Mouse (Mus musculus) heart, postnatal 0 days (tissue): Measurements from ENCODE around the gene Sim1. TPM values are rescaled to one million over a fixed set of nuclear protein-coding genes. Genes with fewer than 3 reads are reported as not detected.

Experiments
- ATAC-seq: fragments of 200-750 bp; cut with Nextera tagmentation; 2 replicates; pipeline ENCODE4 v1.8.0; 2017; ENCODE audit warnings: low read depth, moderate number of reproducible peaks, moderate library complexity; ENCODE audit not compliant: insufficient read depth
- DNase-seq: peaks from one replicate; pipeline ENCODE4 v3.0.0-alpha.2; 2016; ENCODE audit warnings: low spot score
- H3K27ac ChIP-seq: fragments of 300-500 bp; sonication (generic); 2 replicates; pipeline ENCODE4 v1.5.1; 2014; ENCODE audit warnings: low read depth, mild to moderate bottlenecking
- H3K27me3 ChIP-seq: fragments of 300-500 bp; sonication (generic); 2 replicates; pipeline ENCODE4 v1.6.1; 2014; ENCODE audit warnings: low read length, mixed read lengths; ENCODE audit not compliant: control insufficient read depth, insufficient read depth
- H3K36me3 ChIP-seq: fragments of 300-500 bp; sonication (generic); replicated peaks from 2 replicates; pipeline ENCODE4 v1.6.1; 2014; ENCODE audit warnings: low read length, mixed read lengths; ENCODE audit not compliant: control insufficient read depth, insufficient read depth
- H3K4me1 ChIP-seq: fragments of 300-500 bp; sonication (generic); 2 replicates; pipeline ENCODE4 v1.6.1; 2014; ENCODE audit warnings: antibody characterized with exemption; ENCODE audit not compliant: control insufficient read depth, insufficient read depth
- H3K4me2 ChIP-seq: fragments of 300-500 bp; sonication (generic); 2 replicates; pipeline ENCODE4 v1.6.1; 2014; ENCODE audit warnings: low read depth, mild to moderate bottlenecking, low read length, moderate library complexity
- H3K4me3 ChIP-seq: fragments of 300-500 bp; sonication (generic); 2 replicates; pipeline ENCODE4 v1.5.1; 2014; ENCODE audit warnings: low read depth, low read length
- H3K9ac ChIP-seq: fragments of 300-500 bp; sonication (generic); replicated peaks from 2 replicates; pipeline ENCODE4 v1.6.1; 2014; ENCODE audit warnings: low read depth, low read length, mixed read lengths
- H3K9me3 ChIP-seq: fragments of 300-500 bp; sonication (generic); replicated peaks from 2 replicates; pipeline ENCODE4 v1.6.1; 2016; ENCODE audit warnings: low read length; ENCODE audit not compliant: control insufficient read depth
- CTCF ChIP-seq: IDR thresholded peaks from 2 replicates; pipeline ENCODE4 v1.5.1; 2016; ENCODE audit warnings: antibody characterized with exemption, control low read depth, low read depth
- EP300 ChIP-seq: IDR thresholded peaks from 2 replicates; pipeline ENCODE4 v1.6.1; 2016; ENCODE audit warnings: antibody characterized with exemption, low read depth
- WGBS: fragments of 180-500 bp; shearing (Covaris S2); extraction: QIAGEN DNeasy Blood & Tissue Kit; methylation state at CpG from one replicate; pipeline ENCODE4 v1.1.7; 2014; 5-methylcytosine and 5-hydroxymethylcytosine counted together
- polyA plus RNA-seq: library from polyadenylated mRNA; unstranded; fragments of >200 nt; fragmentation: Nextera tagmentation; extraction: Ambion mirVana; gene quantifications from 2 replicates; pipeline ENCODE4 v1.2.1, GENCODE M21; 2015
- total RNA-seq: library from RNA; depleted of rRNA; stranded (reverse); fragments of >200 nt; gene quantifications from 2 replicates; pipeline ENCODE4 v1.2.3, GENCODE M21; 2014; ENCODE audit warnings: low replicate concordance; rRNA removed

Gene Sim1
- total RNA-seq (not detected in 2 replicates), polyA plus RNA-seq (not detected in 2 replicates)

GRCm38 (mm10) chr10:50894170-50894991, at the start of gene Sim1:
Gene Sim1, plus strand, starts transcription at chr10:50894754.
- H3K9ac ChIP-seq, result no peak within 1 kb of the TSS
- no peak within 1 kb of the TSS for H3K27ac ChIP-seq
- peak within 1 kb of the TSS; percentile 54 for H3K4me2 ChIP-seq
- no peaks in the 10 kb centered on the region for H3K36me3 ChIP-seq
- H3K27me3 ChIP-seq, result peaks cover 100% of the 10 kb centered on the region
- 0 out of 2 replicates have a peak, but pooled peaks cover 4% of the 10 kb centered on the region for H3K4me1 ChIP-seq
- under 1% methylated on average over 59 of the region's 62 CpGs for WGBS
- DNase-seq (no peak), ATAC-seq (peak; percentile 87)
- peak within 1 kb of the TSS; percentile 41 for H3K4me3 ChIP-seq
- TF ChIP-seq EP300 (no peak), CTCF (no peak)
- no peaks in the 10 kb centered on the region for H3K9me3 ChIP-seq

DNA sequence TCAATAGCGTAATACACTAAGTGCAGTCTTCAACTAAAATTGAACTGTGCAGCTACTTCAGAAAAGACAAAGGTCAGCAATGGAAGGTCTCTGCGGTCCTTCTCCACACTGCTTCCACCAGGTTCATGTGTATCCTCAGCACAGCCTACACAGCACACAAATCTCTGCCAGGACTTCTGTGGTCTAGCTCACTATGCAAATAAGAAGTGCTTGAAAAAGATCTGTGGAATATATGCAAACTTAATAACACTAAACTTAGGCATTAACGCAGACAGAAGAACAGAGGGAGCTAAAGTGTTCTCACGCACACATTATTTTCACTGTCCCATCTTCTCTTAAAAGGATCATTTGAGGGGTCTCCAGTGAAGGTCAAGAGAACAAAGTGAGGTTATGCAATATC, 26.4 kb upstream of the Sim1 start:
- Histone ChIP-seq H3K36me3 (no peaks in the 10 kb centered on the region), H3K9me3 (no peaks in the 10 kb centered on the region), H3K27ac (no peak overlapping the region), H3K27me3 (no peaks in the 10 kb centered on the region), H3K4me2 (no peak overlapping the region), H3K9ac (no peak overlapping the region), H3K4me3 (no peak overlapping the region), H3K4me1 (no peaks in the 10 kb centered on the region)
- ATAC-seq (no peak), DNase-seq (no peak)
- WGBS, result 69% methylated on average over 4 of the region's 4 CpGs
- TF ChIP-seq EP300, result no peak
- TF ChIP-seq CTCF, result no peak

GRCm38 (mm10) chr10:50876952-50877351, 17.6 kb upstream of the Sim1 start:
- Histone ChIP-seq H3K27me3 (no peaks in the 10 kb centered on the region), H3K9me3 (no peaks in the 10 kb centered on the region), H3K4me3 (no peak overlapping the region), H3K27ac (no peak overlapping the region), H3K9ac (no peak overlapping the region), H3K36me3 (no peaks in the 10 kb centered on the region), H3K4me2 (no peak overlapping the region), H3K4me1 (no peaks in the 10 kb centered on the region)
- DNase-seq (no peak), ATAC-seq (no peak)
- no peak for TF ChIP-seq CTCF
- no peak for TF ChIP-seq EP300
- WGBS, result 64% methylated on average over 5 of the region's 5 CpGs

- Histone ChIP-seq H3K9me3 (no peaks in the 10 kb centered on the region), H3K4me3 (no peak overlapping the region), H3K27ac (no peak overlapping the region), H3K36me3 (no peaks in the 10 kb centered on the region), H3K4me2 (no peak overlapping the region), H3K27me3 (peaks cover 5% of the 10 kb centered on the region; the same call in 1 of the 2 replicates), H3K9ac (no peak overlapping the region), H3K4me1 (no peaks in the 10 kb centered on the region)
- TF ChIP-seq CTCF (peak; percentile 52), EP300 (no peak)
- ATAC-seq (no peak), DNase-seq (no peak)
- 16% methylated on average over 2 of the region's 2 CpGs for WGBS
These were observed 13.0 kb upstream of the Sim1 start for GRCm38 (mm10) chr10:50881476-50882069.

- Histone ChIP-seq H3K9me3 (no peaks in the 10 kb centered on the region), H3K27me3 (peaks cover 5% of the 10 kb centered on the region; the same call in 1 of the 2 replicates), H3K9ac (no peak overlapping the region), H3K27ac (no peak overlapping the region), H3K4me2 (no peak overlapping the region), H3K4me3 (no peak overlapping the region), H3K36me3 (no peaks in the 10 kb centered on the region), H3K4me1 (no peaks in the 10 kb centered on the region)
- 80% methylated on average over 2 of the region's 2 CpGs for WGBS
- DNase-seq (no peak), ATAC-seq (no peak)
- TF ChIP-seq EP300 (no peak), CTCF (no peak)
These were observed 12.2 kb upstream of the Sim1 start for GRCm38 (mm10) chr10:50882366-50882765.
